Mouse (Mus musculus): ENCODE measurements around the gene Me1.
"Not testable (repeated sequence)": the region's sequence is repeated elsewhere in the genome, so short reads cannot be mapped to it uniquely, and the experiment has no call there.

Gene Me1

GRCm38 (mm10) chr9:86594357-86594767 lies 101.4 kb downstream of the Me1 start:
- DNase-seq (ENCODE audit: low read depth) = not testable (repeated sequence)

GRCm38 (mm10) chr9:86592676-86593668 lies 102.8 kb downstream of the Me1 start:
- no peak for DNase-seq (ENCODE audit: low read depth)

GRCm38 (mm10) chr9:86587019-86587795 lies 108.5 kb downstream of the Me1 start:
- no peak for DNase-seq (ENCODE audit: low read depth)

GRCm38 (mm10) chr9:86583740-86584139 lies 112.0 kb downstream of the Me1 start:
- DNase-seq (ENCODE audit: low read depth) = peak; percentile 60

- no peak for DNase-seq (ENCODE audit: low read depth)
Measured at GRCm38 (mm10) chr9:86579657-86580056, 116.1 kb downstream of the Me1 start.

- no peak for DNase-seq (ENCODE audit: low read depth)
Measured at GRCm38 (mm10) chr9:86575178-86575577, 120.6 kb downstream of the Me1 start.

- no peak for DNase-seq (ENCODE audit: low read depth)
Measured at GRCm38 (mm10) chr9:86573616-86574303, 122.0 kb downstream of the Me1 start.

GRCm38 (mm10) chr9:86572636-86573291 lies 123.0 kb downstream of the Me1 start:
- peak; percentile 82 for DNase-seq (ENCODE audit: low read depth)

- DNase-seq (ENCODE audit: low read depth) = no peak
Measured at GRCm38 (mm10) chr9:86572196-86572595, 123.6 kb downstream of the Me1 start.

- DNase-seq (ENCODE audit: low read depth) = peak; percentile 83
Measured at GRCm38 (mm10) chr9:86571540-86572135, 124.1 kb downstream of the Me1 start, which contains the start of the genes Pgm3 and Rwdd2a. Gene Pgm3, minus strand, starts transcription at chr9:86571842. Gene Rwdd2a, plus strand, starts transcription at chr9:86571991.

GRCm38 (mm10) chr9:86570946-86571345 lies 124.8 kb downstream of the Me1 start:
- DNase-seq (ENCODE audit: low read depth) = no peak

GRCm38 (mm10) chr9:86570261-86570890 lies 125.4 kb downstream of the Me1 start:
- DNase-seq (ENCODE audit: low read depth) = no peak

GRCm38 (mm10) chr9:86569314-86569910 lies 126.3 kb downstream of the Me1 start:
- DNase-seq (ENCODE audit: low read depth) = no peak

- DNase-seq (ENCODE audit: low read depth) = no peak
Measured at GRCm38 (mm10) chr9:86560543-86560942, 135.2 kb downstream of the Me1 start.

- DNase-seq (ENCODE audit: low read depth) = no peak
Measured at GRCm38 (mm10) chr9:86554641-86555040, 141.1 kb downstream of the Me1 start.

GRCm38 (mm10) chr9:86553886-86554285 lies 141.9 kb downstream of the Me1 start:
- no peak for DNase-seq (ENCODE audit: low read depth)

- no peak for DNase-seq (ENCODE audit: low read depth)
Measured at GRCm38 (mm10) chr9:86550717-86551116, 145.0 kb downstream of the Me1 start.

GRCm38 (mm10) chr9:86549637-86550162 lies 146.1 kb downstream of the Me1 start:
- no peak for DNase-seq (ENCODE audit: low read depth)

GRCm38 (mm10) chr9:86544559-86544958 lies 151.2 kb downstream of the Me1 start:
- no peak for DNase-seq (ENCODE audit: low read depth)

GRCm38 (mm10) chr9:86543451-86543850 lies 152.3 kb downstream of the Me1 start:
- DNase-seq (ENCODE audit: low read depth) = no peak
